Mouse (Mus musculus): Measurements from ENCODE around the gene Pcca. TPM values are rescaled to one million over a fixed set of nuclear protein-coding genes. Genes with fewer than 3 reads are reported as not detected.

Gene Pcca
- polyA plus RNA-seq, 1 experiment, result 84.5 TPM

DNA sequence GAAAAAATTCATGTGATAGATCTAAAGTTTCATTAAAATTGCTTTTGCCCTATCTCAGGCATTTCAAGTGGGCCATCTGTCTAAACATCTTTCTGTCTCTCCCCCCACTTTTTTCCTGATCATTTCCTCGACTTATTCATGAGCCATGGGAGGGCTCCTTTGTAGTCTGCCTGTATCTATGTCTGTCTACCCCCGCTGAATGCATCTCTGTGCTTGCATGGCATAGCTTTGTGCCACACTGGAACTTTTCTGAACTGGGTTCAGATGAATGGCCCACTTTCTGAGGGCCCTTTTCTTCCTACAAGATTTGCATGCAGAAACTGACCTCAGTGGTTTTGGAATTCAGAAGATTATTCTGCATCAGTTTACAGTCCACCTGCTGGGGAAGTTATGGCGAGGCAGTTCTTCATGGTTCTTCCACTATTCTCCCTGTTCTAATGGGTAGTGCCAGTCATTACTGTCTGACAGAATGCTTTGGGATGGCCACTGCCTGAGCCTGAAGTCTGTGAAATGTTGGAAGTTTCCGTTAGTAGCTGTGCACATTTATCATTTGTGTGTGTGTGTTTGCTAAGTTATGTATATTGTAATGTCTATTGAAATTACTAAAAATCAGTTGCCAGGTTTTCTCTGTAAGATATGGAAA, 195.4 kb downstream of the Pcca start:
- no peak overlapping the region for H3K4me3 ChIP-seq (replicated peaks; ENCODE audit: insufficient read depth, low read depth, low read length)
- peaks cover 5% of the 10 kb centered on the region; the same call in 1 of the 2 replicates for H3K4me1 ChIP-seq (ENCODE audit: control insufficient read depth, insufficient read depth, low read length)
- no peak overlapping the region for H3K27ac ChIP-seq (ENCODE audit: insufficient read depth, low read length)
- DNase-seq, result no peak
- no peaks in the 10 kb centered on the region for H3K27me3 ChIP-seq (ENCODE audit: control insufficient read depth, insufficient read depth, low read length)
- TF ChIP-seq POLR2A (IDR thresholded peaks at IDR 0.05; ENCODE audit: borderline replicate concordance, insufficient read depth, low read length) (no peak), CTCF (IDR thresholded peaks at IDR 0.05; ENCODE audit: borderline replicate concordance, insufficient read depth, low read depth, low read length) (no peak)
- 66% methylated on average over 4 of the region's 4 CpGs for WGBS

DNA sequence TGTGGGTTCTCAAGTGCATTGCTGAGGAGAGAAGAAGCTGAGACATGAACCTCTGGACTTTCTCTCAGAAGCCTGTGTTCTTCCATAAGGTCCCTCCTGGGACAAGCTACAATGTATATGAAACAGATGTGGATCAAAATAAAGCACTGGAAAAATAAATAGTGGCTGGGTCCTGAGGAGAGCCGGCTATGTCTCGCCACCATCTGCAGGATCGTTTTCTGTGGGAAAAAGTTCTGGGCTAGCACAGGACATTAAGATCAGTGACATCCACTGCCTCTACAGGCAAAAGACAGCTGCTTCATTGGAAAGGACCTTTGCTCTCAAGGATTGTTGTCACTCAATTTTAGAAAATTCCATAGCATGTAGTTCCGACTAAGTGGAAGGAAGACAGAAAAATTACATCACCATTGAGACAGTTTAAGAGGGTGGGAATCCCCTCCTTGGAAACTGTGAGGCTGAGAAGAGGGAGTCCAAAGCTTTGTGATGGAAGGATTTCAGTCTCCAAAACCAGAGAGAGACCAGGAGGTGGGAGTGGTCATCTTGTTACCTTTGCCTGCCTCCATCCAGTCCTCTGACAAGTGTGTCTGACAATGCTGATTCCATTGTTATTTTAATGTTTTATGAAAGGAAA, 196.9 kb downstream of the Pcca start:
- TF ChIP-seq CTCF (IDR thresholded peaks at IDR 0.05; ENCODE audit: borderline replicate concordance, insufficient read depth, low read depth, low read length) (no peak), POLR2A (IDR thresholded peaks at IDR 0.05; ENCODE audit: borderline replicate concordance, insufficient read depth, low read length) (no peak)
- peaks cover 5% of the 10 kb centered on the region; the same call in 1 of the 2 replicates for H3K4me1 ChIP-seq (ENCODE audit: control insufficient read depth, insufficient read depth, low read length)
- 87% methylated on average over 4 of the region's 4 CpGs for WGBS
- DNase-seq, result no peak
- no peaks in the 10 kb centered on the region for H3K27me3 ChIP-seq (ENCODE audit: control insufficient read depth, insufficient read depth, low read length)
- H3K4me3 ChIP-seq (replicated peaks; ENCODE audit: insufficient read depth, low read depth, low read length), result no peak overlapping the region
- no peak overlapping the region for H3K27ac ChIP-seq (ENCODE audit: insufficient read depth, low read length)

GRCm38 (mm10) chr14:122736806-122737205, 202.7 kb downstream of the Pcca start:
- H3K4me1 ChIP-seq (ENCODE audit: control insufficient read depth, insufficient read depth, low read length), result no peaks in the 10 kb centered on the region
- DNase-seq, result peak in 1 of 2 experiments; percentile 42
- TF ChIP-seq CTCF (IDR thresholded peaks at IDR 0.05; ENCODE audit: borderline replicate concordance, insufficient read depth, low read depth, low read length), result no peak
- TF ChIP-seq POLR2A (IDR thresholded peaks at IDR 0.05; ENCODE audit: borderline replicate concordance, insufficient read depth, low read length), result no peak

DNA sequence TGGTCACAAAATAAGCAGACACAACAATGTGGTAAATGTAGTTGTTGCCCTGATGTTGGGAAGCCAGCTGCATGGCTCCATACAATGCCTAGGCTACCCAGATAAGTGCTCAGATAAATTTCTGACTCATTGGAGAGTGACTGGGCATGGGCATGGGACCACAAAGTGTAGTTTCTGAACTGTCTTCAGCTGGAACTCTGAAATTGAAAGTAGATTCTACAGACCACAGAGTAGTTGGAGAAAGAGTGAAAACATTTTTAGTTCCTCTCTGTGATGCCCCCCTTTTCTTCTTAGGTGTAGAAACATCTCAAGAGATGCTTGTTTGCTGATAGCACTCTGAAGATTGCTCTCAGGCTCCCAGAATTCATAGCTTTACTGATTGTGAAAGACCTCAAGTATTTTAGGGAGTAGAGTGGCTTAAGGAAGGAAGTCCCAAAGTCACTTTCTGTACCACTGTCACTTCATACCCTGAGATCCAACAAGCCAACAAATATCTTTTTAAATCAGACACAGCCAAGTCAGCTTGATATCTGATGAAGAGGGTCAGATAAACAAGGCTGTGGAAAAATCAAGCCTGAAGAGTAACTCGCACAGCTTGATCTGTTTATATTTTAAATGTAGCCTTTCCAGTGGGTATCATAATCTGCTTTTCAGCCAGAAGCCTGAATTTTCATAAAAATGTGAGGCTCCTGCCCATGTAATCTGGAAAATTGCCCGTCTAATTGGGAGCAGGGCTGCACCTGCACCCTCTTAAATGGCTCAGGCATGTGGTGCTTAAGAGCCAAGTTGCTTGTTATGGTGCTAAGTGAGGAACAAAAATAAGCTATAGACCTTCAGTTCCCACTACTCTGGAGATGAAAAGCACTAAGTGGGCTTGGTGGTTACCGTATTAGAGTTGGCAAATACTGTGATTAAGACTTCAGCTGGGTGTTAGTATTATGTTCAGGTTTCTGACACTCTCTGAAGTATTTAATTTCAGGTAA, 214.0 kb downstream of the Pcca start:
- peak in 1 of 2 experiments; percentile 39 for DNase-seq
- WGBS, result 41% methylated on average over 3 of the region's 3 CpGs
- no peak overlapping the region for H3K27ac ChIP-seq (ENCODE audit: insufficient read depth, low read length)
- H3K4me1 ChIP-seq (ENCODE audit: control insufficient read depth, insufficient read depth, low read length), result no peaks in the 10 kb centered on the region
- no peak overlapping the region for H3K4me3 ChIP-seq (replicated peaks; ENCODE audit: insufficient read depth, low read depth, low read length)
- TF ChIP-seq CTCF (IDR thresholded peaks at IDR 0.05; ENCODE audit: borderline replicate concordance, insufficient read depth, low read depth, low read length) (no peak), POLR2A (IDR thresholded peaks at IDR 0.05; ENCODE audit: borderline replicate concordance, insufficient read depth, low read length) (no peak)
- H3K27me3 ChIP-seq (ENCODE audit: control insufficient read depth, insufficient read depth, low read length), result no peaks in the 10 kb centered on the region

More at GRCm38 (mm10) chr14:122736806-122737205, 202.7 kb downstream of the Pcca start:
- Histone ChIP-seq H3K4me3 (replicated peaks; ENCODE audit: insufficient read depth, low read depth, low read length) (no peak overlapping the region), H3K27ac (ENCODE audit: insufficient read depth, low read length) (no peak overlapping the region), H3K27me3 (ENCODE audit: control insufficient read depth, insufficient read depth, low read length) (no peaks in the 10 kb centered on the region)

- WGBS, result 98% methylated on average over 1 of the region's 1 CpGs
- no peaks in the 10 kb centered on the region for H3K27me3 ChIP-seq (ENCODE audit: control insufficient read depth, insufficient read depth, low read length)
- no peak overlapping the region for H3K27ac ChIP-seq (ENCODE audit: insufficient read depth, low read length)
- H3K4me1 ChIP-seq (ENCODE audit: control insufficient read depth, insufficient read depth, low read length), result no peaks in the 10 kb centered on the region; the same call in 1 of the 2 replicates
- DNase-seq, result no peak
- H3K4me3 ChIP-seq (replicated peaks; ENCODE audit: insufficient read depth, low read depth, low read length), result no peak overlapping the region
- TF ChIP-seq POLR2A (IDR thresholded peaks at IDR 0.05; ENCODE audit: borderline replicate concordance, insufficient read depth, low read length), result no peak
- no peak for TF ChIP-seq CTCF (IDR thresholded peaks at IDR 0.05; ENCODE audit: borderline replicate concordance, insufficient read depth, low read depth, low read length)
Measured at GRCm38 (mm10) chr14:122751552-122751951, 217.4 kb downstream of the Pcca start.

- no peak overlapping the region for H3K4me3 ChIP-seq (replicated peaks; ENCODE audit: insufficient read depth, low read depth, low read length)
- DNase-seq, result no peak
- H3K27ac ChIP-seq (ENCODE audit: insufficient read depth, low read length), result no peak overlapping the region
- no peaks in the 10 kb centered on the region; the same call in 1 of the 2 replicates for H3K4me1 ChIP-seq (ENCODE audit: control insufficient read depth, insufficient read depth, low read length)
- no peaks in the 10 kb centered on the region for H3K27me3 ChIP-seq (ENCODE audit: control insufficient read depth, insufficient read depth, low read length)
- 22% methylated on average over 2 of the region's 2 CpGs for WGBS
- TF ChIP-seq POLR2A (IDR thresholded peaks at IDR 0.05; ENCODE audit: borderline replicate concordance, insufficient read depth, low read length) (no peak), CTCF (IDR thresholded peaks at IDR 0.05; ENCODE audit: borderline replicate concordance, insufficient read depth, low read depth, low read length) (no peak)
Measured at GRCm38 (mm10) chr14:122753278-122753677, 219.2 kb downstream of the Pcca start.

- no peak overlapping the region for H3K27ac ChIP-seq (ENCODE audit: insufficient read depth, low read length)
- TF ChIP-seq CTCF (IDR thresholded peaks at IDR 0.05; ENCODE audit: borderline replicate concordance, insufficient read depth, low read depth, low read length) (no peak), POLR2A (IDR thresholded peaks at IDR 0.05; ENCODE audit: borderline replicate concordance, insufficient read depth, low read length) (no peak)
- no peak overlapping the region for H3K4me3 ChIP-seq (replicated peaks; ENCODE audit: insufficient read depth, low read depth, low read length)
- 89% methylated on average over 3 of the region's 3 CpGs for WGBS
- DNase-seq, result no peak
- no peaks in the 10 kb centered on the region; the same call in 1 of the 2 replicates for H3K4me1 ChIP-seq (ENCODE audit: control insufficient read depth, insufficient read depth, low read length)
- H3K27me3 ChIP-seq (ENCODE audit: control insufficient read depth, insufficient read depth, low read length), result no peaks in the 10 kb centered on the region
Measured at GRCm38 (mm10) chr14:122754311-122754710, 220.2 kb downstream of the Pcca start.
